Mouse (Mus musculus): ENCODE data around the gene Cnot10. TPM values are rescaled to one million over a fixed set of nuclear protein-coding genes. Genes with fewer than 3 reads are reported as not detected.

Gene Cnot10
- total and polyA plus RNA-seq, 3 experiments: 49.4 to 67.8 (median 58.3) TPM

GRCm38 (mm10) chr9:114626726-114627125, 13.3 kb downstream of the Cnot10 start:
- H3K9me3 ChIP-seq (replicated peaks; ENCODE audit: low read length): no peaks in the 10 kb centered on the region
- H3K4me2 ChIP-seq (ENCODE audit: insufficient read depth, low read depth, poor library complexity, severe bottlenecking): no peak overlapping the region
- in situ Hi-C loops (cut with MboI; ENCODE audit: low pct_ligation_motif_present, low pct_unique_long_range_greater_than_20kb, low sequenced_read_pairs) (no loop called here), dilution Hi-C loops (cut with MboI; ENCODE audit: extremely low pct_ligation_motif_present, extremely low pct_unique_long_range_greater_than_20kb, low sequenced_read_pairs) (no loop called here)
- no peak overlapping the region for H3K4me3 ChIP-seq (replicated peaks in 1 of 3; ENCODE audit: low read depth in 2 of 3, low read length in 2 of 3, poor library complexity in 1 of 3)
- H3K36me3 ChIP-seq (replicated peaks in 1 of 2; ENCODE audit: control insufficient read depth in 1 of 2, insufficient read depth in 1 of 2, low read length in 1 of 2): peaks cover 64 to 93% of the 10 kb centered on the region in 2 experiments
- no peak overlapping the region for H3K27ac ChIP-seq (ENCODE audit: insufficient read depth, low read depth)
- H3K4me1 ChIP-seq (ENCODE audit: control insufficient read depth in 1 of 2, insufficient read depth in 2 of 2): peaks cover 0 to 7% of the 10 kb centered on the region in 2 experiments; a peak in 2 of 4 replicates
- no peak for TF ChIP-seq TCF12 (IDR thresholded peaks at IDR 0.05; ENCODE audit: low read depth, low read length)
- no peak for TF ChIP-seq TBP (conservative IDR thresholded peaks at IDR 0.05; ENCODE audit: low read depth, low read length)
- no peak for TF ChIP-seq IRF4 (IDR thresholded peaks at IDR 0.05; ENCODE audit: low read depth, low read length)
- no peak for TF ChIP-seq NELFE (IDR thresholded peaks at IDR 0.05; ENCODE audit: low read depth, low read length)
- TF ChIP-seq BHLHE40 (IDR thresholded peaks at IDR 0.05; ENCODE audit: low read depth, low read length): no peak
- TF ChIP-seq GABPA (IDR thresholded peaks at IDR 0.05; ENCODE audit: insufficient replicate concordance, low read depth, low read length): no peak
- TF ChIP-seq CHD2 (IDR thresholded peaks at IDR 0.05; ENCODE audit: low read length): no peak
- no peak for TF ChIP-seq ELF1 (IDR thresholded peaks at IDR 0.05; ENCODE audit: low read depth, low read length)
- no peak for TF ChIP-seq ZKSCAN1 (IDR thresholded peaks at IDR 0.05; ENCODE audit: borderline replicate concordance, low read depth, low read length)
- TF ChIP-seq MEF2A (IDR thresholded peaks at IDR 0.05; ENCODE audit: borderline replicate concordance, low read depth, low read length): no peak
- no peak for TF ChIP-seq MAFK (IDR thresholded peaks at IDR 0.05; ENCODE audit: insufficient replicate concordance, low read length)
- TF ChIP-seq HCFC1 (IDR thresholded peaks at IDR 0.05; ENCODE audit: low read depth, low read length): no peak
- no peak for TF ChIP-seq MAZ (IDR thresholded peaks at IDR 0.05; ENCODE audit: low read depth, low read length)
- no peak for TF ChIP-seq EP300 (IDR thresholded peaks at IDR 0.05; ENCODE audit: low read length)
- TF ChIP-seq MXI1 (IDR thresholded peaks at IDR 0.05; ENCODE audit: low read depth, low read length): no peak
- no peak for TF ChIP-seq PAX5 (IDR thresholded peaks at IDR 0.05; ENCODE audit: low read length)
- no peak for TF ChIP-seq USF1 (IDR thresholded peaks at IDR 0.05; ENCODE audit: low read depth, low read length)
- no peak for TF ChIP-seq CHD1 (IDR thresholded peaks at IDR 0.05; ENCODE audit: low read depth, low read length)
- no peaks in the 10 kb centered on the region for H3K27me3 ChIP-seq (replicated peaks)
- peaks cover 11% of the 10 kb centered on the region for H3K79me2 ChIP-seq (replicated peaks; ENCODE audit: control insufficient read depth, extremely low read depth, insufficient read depth, poor library complexity, severe bottlenecking)
- no peak overlapping the region for H3K9ac ChIP-seq (ENCODE audit: insufficient read depth, low read depth)
- no peak for DNase-seq (ENCODE audit: extremely low read depth)

GRCm38 (mm10) chr9:114624178-114624577, 15.8 kb downstream of the Cnot10 start:
- Histone ChIP-seq H3K27me3 (replicated peaks) (no peaks in the 10 kb centered on the region), H3K9me3 (replicated peaks; ENCODE audit: low read length) (no peaks in the 10 kb centered on the region), H3K79me2 (replicated peaks; ENCODE audit: control insufficient read depth, extremely low read depth, insufficient read depth, poor library complexity, severe bottlenecking) (peaks cover 2% of the 10 kb centered on the region), H3K4me2 (ENCODE audit: insufficient read depth, low read depth, poor library complexity, severe bottlenecking) (no peak overlapping the region), H3K27ac (ENCODE audit: insufficient read depth, low read depth) (no peak overlapping the region), H3K9ac (ENCODE audit: insufficient read depth, low read depth) (no peak overlapping the region), H3K4me1 (ENCODE audit: control insufficient read depth in 1 of 2, insufficient read depth in 2 of 2) (no peaks in the 10 kb centered on the region), H3K4me3 (replicated peaks in 1 of 3; ENCODE audit: low read depth in 2 of 3, low read length in 2 of 3, poor library complexity in 1 of 3) (no peak overlapping the region), H3K36me3 (replicated peaks in 1 of 2; ENCODE audit: control insufficient read depth in 1 of 2, insufficient read depth in 1 of 2, low read length in 1 of 2) (peaks cover 76 to 97% of the 10 kb centered on the region in 2 experiments)
- dilution Hi-C loops (cut with MboI; ENCODE audit: extremely low pct_ligation_motif_present, extremely low pct_unique_long_range_greater_than_20kb, low sequenced_read_pairs) (no loop called here), in situ Hi-C loops (cut with MboI; ENCODE audit: low pct_ligation_motif_present, low pct_unique_long_range_greater_than_20kb, low sequenced_read_pairs) (no loop called here)
- DNase-seq (ENCODE audit: extremely low read depth): no peak
- TF ChIP-seq TCF12 (IDR thresholded peaks at IDR 0.05; ENCODE audit: low read depth, low read length) (no peak), MAZ (IDR thresholded peaks at IDR 0.05; ENCODE audit: low read depth, low read length) (no peak), USF2 (conservative IDR thresholded peaks at IDR 0.05; ENCODE audit: low read depth, low read length) (no peak), MAX (IDR thresholded peaks at IDR 0.05; ENCODE audit: low read length) (no peak), SMC3 (IDR thresholded peaks at IDR 0.05; ENCODE audit: low read depth, low read length) (no peak), HCFC1 (IDR thresholded peaks at IDR 0.05; ENCODE audit: low read depth, low read length) (no peak), ZNF384 (IDR thresholded peaks at IDR 0.05; ENCODE audit: low read depth, low read length) (no peak)

Measured in CH12.LX (cell line).